Mouse (Mus musculus): ENCODE data around the gene Dhx15.

GRCm38 (mm10) chr5:52115821-52116317 is 74.4 kb downstream of the Dhx15 start:
- TF ChIP-seq TAL1 (IDR thresholded peaks at IDR 0.05; ENCODE audit: low read length) (no peak), GATA1 (IDR thresholded peaks at IDR 0.05; ENCODE audit: low read length) (no peak)

Measured in erythroblast, embryonic 14.5 days (primary cell).